Mouse (Mus musculus) left cerebral cortex, adult 11 months (tissue): ENCODE measurements around the gene Txndc2.
"Not testable (repeated sequence)": the region's sequence is repeated elsewhere in the genome, so short reads cannot be mapped to it uniquely, and the experiment has no call there.

Experiments
- DNase-seq: peaks from one replicate; pipeline ENCODE4 v3.0.0; 2022; ENCODE audit warnings: low spot score

Gene Txndc2

GRCm38 (mm10) chr17:65655608-65656007 lies 13.6 kb upstream of the Txndc2 start:
- DNase-seq = no peak

GRCm38 (mm10) chr17:65650598-65650997 lies 8.6 kb upstream of the Txndc2 start:
- no peak for DNase-seq

GRCm38 (mm10) chr17:65649175-65649493 lies 7.2 kb upstream of the Txndc2 start:
- DNase-seq = no peak

GRCm38 (mm10) chr17:65648371-65649174 lies 6.6 kb upstream of the Txndc2 start:
- no peak for DNase-seq

GRCm38 (mm10) chr17:65647961-65648360 lies 6.0 kb upstream of the Txndc2 start:
- DNase-seq = no peak

- DNase-seq = no peak
Measured at GRCm38 (mm10) chr17:65647226-65647625, 5.3 kb upstream of the Txndc2 start.

- no peak for DNase-seq
Measured at GRCm38 (mm10) chr17:65643579-65643978, 1.6 kb upstream of the Txndc2 start.

- peak; percentile 66 for DNase-seq
Measured at GRCm38 (mm10) chr17:65643051-65643521, 1.1 kb upstream of the Txndc2 start.

GRCm38 (mm10) chr17:65642578-65642991 lies 617 bp upstream of the Txndc2 start:
- no peak for DNase-seq

- DNase-seq = no peak
Measured at GRCm38 (mm10) chr17:65639144-65639543, 2.8 kb downstream of the Txndc2 start.

- DNase-seq = no peak
Measured at GRCm38 (mm10) chr17:65635715-65636360, 6.1 kb downstream of the Txndc2 start.

GRCm38 (mm10) chr17:65629943-65630342 lies 12.0 kb downstream of the Txndc2 start:
- DNase-seq = no peak

- DNase-seq = not testable (repeated sequence)
Measured at GRCm38 (mm10) chr17:65628823-65629532, 13.0 kb downstream of the Txndc2 start.

- DNase-seq = no peak
Measured at GRCm38 (mm10) chr17:65626301-65626700, 15.7 kb downstream of the Txndc2 start.

GRCm38 (mm10) chr17:65625563-65625962 lies 16.4 kb downstream of the Txndc2 start:
- no peak for DNase-seq

- DNase-seq = no peak
Measured at GRCm38 (mm10) chr17:65623130-65623529, 18.8 kb downstream of the Txndc2 start.

GRCm38 (mm10) chr17:65618431-65618830 lies 23.5 kb downstream of the Txndc2 start:
- DNase-seq = no peak

GRCm38 (mm10) chr17:65615678-65616077 lies 26.3 kb downstream of the Txndc2 start:
- no peak for DNase-seq

- no peak for DNase-seq
Measured at GRCm38 (mm10) chr17:65614431-65614830, 27.5 kb downstream of the Txndc2 start.

GRCm38 (mm10) chr17:65613463-65614412 lies 28.2 kb downstream of the Txndc2 start, which contains the start of gene Vapa:
Gene Vapa (minus strand): TSS chr17:65613555.
- peak; percentile 96 for DNase-seq

- DNase-seq = no peak
Measured at GRCm38 (mm10) chr17:65613142-65613462, 28.9 kb downstream of the Txndc2 start.
